Mouse (Mus musculus) liver, embryonic 14.5 days (tissue): Measurements from ENCODE around the gene Eefsec.

ENCODE experiments used
- CTCF ChIP-seq: IDR thresholded peaks from 2 replicates; pipeline ENCODE4 v1.5.1; 2016; ENCODE audit warnings: antibody characterized with exemption, low read depth, control low read depth
- EP300 ChIP-seq: IDR thresholded peaks from 2 replicates; pipeline ENCODE4 v1.6.1; 2016; ENCODE audit warnings: antibody characterized with exemption, low read depth

- no peak for TF ChIP-seq CTCF
- no peak for TF ChIP-seq EP300
Measured at GRCm38 (mm10) chr6:88412604-88413003, 33.7 kb downstream of the Eefsec start.
